Mouse (Mus musculus) ovary, adult 18-20 months (tissue): ENCODE data around the gene Rassf10.
"Not testable (repeated sequence)": the region's sequence is repeated elsewhere in the genome, so short reads cannot be mapped to it uniquely, and the experiment has no call there.

ENCODE experiments used
- DNase-seq: peaks from one replicate; pipeline ENCODE4 v3.0.0; 2022; ENCODE audit warnings: low spot score, mixed read lengths

The Rassf10 gene

GRCm38 (mm10) chr7:112953777-112954291, at the start of gene Rassf10:
Gene Rassf10 (plus strand): TSS chr7:112953962.
- DNase-seq, result peak; percentile 87

DNA sequence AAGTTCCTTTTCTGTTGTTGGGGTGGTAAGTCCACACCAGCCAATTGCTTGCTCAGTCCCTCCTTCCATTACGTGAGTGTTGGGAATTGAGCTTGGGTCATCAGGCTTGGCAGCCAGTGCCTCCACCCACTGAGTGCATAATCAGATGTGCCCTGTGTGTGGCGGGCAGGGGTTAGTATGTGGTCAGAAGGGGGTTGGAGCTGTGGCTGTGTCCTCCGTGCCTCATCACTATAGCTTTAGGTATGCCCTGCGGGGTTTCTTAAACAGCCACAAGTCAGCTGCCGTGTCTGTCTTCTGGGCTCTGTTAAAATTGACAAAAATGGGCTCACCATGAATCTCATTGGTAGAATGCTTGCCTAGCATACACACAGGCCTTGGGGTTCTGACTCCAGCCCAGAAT, 46.9 kb upstream of the Rassf10 start:
- DNase-seq, result no peak

- DNase-seq, result no peak
Measured at GRCm38 (mm10) chr7:112907468-112907867, 46.3 kb upstream of the Rassf10 start.

DNA sequence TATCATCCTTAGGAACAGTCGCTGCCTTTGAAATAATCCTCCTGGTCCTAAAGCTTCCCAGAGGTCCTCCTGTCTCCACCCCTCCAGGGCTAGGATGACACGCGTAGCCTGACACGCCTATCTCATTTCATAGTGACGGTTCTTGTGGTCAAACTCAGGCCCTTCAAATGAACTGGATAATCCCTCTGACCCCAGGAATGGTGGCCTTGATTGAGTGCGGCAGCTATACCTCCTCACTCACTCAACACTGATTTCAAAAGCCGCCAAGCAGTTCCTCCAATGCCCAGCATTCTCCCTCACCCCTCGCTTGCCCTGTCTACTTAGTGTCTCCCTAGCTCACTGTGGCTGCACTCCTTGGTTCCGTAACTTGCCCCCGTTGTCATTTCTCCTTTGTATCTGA, 44.6 kb upstream of the Rassf10 start:
- no peak for DNase-seq

DNA sequence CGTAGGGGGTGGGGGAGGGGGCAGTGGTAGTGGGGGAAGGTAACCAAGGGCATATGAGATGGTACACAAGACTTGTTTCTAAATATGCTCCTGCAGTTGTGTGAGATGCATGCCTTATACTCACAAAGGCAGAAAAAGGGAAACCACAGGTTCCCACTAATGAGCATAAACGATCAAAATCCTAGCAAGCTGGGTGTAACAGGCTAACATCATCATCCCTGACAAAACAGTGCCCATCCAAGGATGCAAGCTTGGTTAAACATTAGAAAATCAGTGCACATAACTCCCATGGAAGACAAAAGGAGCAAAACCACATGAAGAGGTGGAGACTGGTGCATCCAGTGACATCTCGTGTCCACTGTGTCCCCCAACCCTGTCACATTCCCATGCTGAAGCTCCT, 40.8 kb upstream of the Rassf10 start:
- no peak for DNase-seq

- no peak for DNase-seq
Measured at GRCm38 (mm10) chr7:112915571-112915970, 38.2 kb upstream of the Rassf10 start.

- no peak for DNase-seq
Measured at GRCm38 (mm10) chr7:112917613-112918278, 36.0 kb upstream of the Rassf10 start.

GRCm38 (mm10) chr7:112918279-112918991, 35.3 kb upstream of the Rassf10 start:
- DNase-seq, result no peak

DNA sequence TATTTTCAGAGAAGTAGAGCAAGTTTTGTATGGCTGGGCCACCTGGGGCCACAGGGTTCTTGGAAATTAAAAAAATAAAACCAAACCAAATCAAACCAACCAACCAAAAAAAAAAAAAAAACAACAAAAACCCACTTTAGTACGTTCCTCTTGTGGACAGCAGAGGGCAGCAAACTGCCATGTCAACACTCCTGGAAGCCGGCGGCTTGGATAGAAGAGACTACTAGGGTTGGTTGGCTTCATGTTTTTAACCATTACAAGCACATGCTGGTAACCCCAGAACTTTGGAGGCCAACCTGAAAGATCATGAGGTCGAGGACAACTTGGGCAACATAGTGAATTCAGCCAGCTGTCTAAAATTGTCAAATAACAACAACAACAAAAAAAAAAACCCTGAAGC, 33.9 kb upstream of the Rassf10 start:
- peak; percentile 23 for DNase-seq

- DNase-seq, result no peak
Measured at GRCm38 (mm10) chr7:112922801-112923200, 31.0 kb upstream of the Rassf10 start.

DNA sequence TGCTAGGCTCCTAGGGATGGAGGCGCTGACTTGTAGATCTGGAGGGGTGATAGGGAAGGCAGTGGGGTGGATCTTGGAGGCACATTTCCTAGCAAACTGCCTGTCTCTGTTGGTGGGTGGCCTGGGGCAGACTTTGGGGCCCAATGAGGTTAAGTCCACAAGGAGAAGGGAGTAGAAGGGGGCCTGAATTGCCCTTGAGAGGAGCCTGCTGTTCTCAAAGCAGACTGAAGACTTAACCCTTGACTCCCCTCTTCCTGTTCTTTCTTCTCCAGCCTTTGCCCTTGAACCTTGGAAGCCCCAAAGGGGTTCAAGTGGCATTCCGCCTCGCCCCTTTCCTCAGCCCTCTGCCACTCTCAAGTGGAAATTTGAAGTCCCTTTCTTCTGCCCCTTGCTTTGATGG, 30.1 kb upstream of the Rassf10 start:
- no peak for DNase-seq

GRCm38 (mm10) chr7:112930669-112931068, 23.1 kb upstream of the Rassf10 start:
- peak; percentile 35 for DNase-seq

- not testable (repeated sequence) for DNase-seq
Measured at GRCm38 (mm10) chr7:112935876-112936275, 17.9 kb upstream of the Rassf10 start.

DNA sequence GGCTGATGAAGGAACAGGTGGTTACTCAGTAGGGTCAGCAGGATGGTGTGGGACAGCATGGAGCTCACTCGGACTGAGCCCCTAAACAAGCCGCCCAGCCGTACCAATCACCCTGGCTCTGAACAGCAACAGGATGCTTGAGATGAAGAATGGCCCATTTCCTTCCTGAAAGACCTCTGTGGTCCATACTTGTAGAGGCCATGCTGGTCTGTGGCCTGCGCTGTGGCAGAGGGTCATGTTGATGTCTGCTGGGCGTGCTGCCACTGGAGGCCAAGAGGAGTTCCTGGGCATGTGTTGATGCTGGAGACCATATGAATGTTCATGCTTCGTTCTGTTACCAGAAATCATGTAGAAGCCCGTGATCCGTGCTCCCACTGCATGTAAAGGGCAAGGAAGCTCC, 16.7 kb upstream of the Rassf10 start:
- no peak for DNase-seq

GRCm38 (mm10) chr7:112938959-112939358, 14.8 kb upstream of the Rassf10 start:
- no peak for DNase-seq

- DNase-seq, result no peak
Measured at GRCm38 (mm10) chr7:112942567-112942966, 11.2 kb upstream of the Rassf10 start.

DNA sequence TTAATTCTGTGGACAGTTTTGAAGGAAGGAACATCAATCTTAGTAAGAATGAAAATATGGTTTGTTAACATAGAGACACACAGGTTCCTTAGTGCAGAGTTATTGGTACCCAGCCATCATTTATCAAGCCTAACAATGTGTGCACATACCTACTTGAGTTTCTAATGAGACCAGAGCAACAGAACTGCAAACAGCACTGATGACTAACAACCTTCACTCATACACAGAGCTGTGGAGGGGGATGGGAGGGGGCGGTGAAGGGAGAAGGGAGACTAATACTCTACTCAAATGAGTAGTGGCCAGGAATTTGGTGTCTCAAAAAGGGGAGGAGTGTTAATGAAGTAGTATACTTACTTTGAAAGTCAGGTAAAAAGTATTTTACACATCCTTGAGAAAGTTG, 10.7 kb upstream of the Rassf10 start:
- DNase-seq, result no peak

DNA sequence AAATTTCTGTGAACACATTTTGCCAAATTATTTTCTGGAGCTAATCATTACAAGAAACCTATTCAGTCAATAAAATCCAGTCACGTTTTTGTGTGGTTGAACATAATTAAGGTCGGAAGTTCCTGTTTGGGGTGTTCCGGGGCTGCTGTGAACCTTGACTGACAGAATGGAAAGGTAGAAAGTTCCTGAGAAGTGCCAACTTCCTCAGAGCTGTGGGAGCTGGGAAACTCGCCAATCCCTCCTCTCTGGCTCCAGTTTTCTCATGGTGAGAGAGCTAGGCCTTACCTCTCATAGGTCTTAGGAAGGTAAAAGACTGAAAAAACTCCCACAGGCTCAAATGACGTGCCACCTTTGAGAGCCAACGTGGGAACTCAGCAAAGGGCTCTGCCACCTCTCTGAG, 7.1 kb upstream of the Rassf10 start:
- peak; percentile 17 for DNase-seq

DNA sequence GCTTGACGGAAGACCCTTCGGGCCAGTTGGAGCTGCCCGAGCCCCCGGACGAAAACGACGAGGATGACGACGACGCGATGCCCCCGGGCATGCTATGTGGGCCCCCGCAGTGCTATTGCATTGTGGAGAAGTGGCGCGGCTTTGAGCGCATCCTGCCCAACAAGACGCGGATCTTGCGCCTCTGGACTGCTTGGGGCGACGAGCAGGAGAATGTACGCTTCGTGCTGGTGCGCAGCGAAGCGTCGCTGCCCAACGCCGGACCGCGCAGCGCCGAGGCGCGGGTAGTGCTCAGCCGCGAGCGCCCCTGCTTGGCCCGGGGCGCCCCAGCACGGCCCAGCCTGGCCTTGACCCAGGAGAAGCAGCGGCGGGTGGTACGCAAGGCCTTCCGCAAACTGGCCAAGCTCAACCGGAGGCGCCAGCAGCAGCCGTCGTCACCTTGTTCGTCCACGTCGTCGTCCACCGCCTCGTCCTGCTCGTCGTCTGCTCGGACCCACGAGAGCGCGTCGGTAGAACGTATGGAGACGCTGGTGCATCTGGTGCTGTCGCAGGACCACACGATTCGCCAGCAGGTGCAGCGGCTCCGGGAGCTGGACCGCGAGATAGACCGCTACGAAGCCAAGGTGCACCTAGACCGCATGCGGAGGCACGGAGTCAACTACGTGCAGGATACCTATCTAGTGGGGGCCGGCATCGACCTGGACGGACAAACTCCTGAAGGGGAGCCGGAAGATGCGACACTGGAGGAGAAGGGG, 765 bp downstream of the Rassf10 start:
- no peak for DNase-seq

DNA sequence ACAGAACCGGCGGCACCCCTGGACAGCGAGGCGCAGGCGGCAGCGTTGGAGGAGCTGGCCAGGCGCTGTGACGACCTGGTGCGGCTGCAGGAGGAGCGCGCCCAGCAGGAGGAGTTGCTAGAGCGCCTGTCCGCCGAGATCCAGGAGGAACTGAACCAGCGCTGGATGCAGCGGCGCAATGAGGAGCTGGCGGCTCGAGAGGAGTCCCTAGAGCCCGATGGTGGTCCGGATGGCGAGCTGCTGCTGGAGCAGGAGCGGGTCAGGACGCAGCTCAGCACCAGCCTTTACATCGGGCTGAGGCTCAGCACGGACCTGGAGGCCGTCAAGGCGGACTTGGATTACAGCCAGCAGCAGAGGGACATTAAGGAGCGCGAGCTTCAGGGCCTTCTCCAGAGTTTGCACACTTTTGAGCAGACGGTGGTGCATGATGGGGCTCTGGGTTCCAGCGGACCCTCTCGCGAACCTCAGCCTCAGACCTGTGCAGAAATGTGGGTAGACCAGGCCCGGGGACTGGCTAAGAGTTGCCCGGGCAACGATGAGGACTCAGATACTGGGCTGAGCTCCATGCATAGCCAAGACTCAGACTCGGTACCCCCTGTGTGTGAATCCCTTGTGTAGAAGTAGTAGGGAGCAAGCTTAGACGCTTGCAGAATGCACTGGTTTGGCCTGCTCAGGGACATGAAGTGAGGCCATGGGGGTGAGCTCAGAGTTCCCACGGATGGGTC, 1.5 kb downstream of the Rassf10 start:
- no peak for DNase-seq

GRCm38 (mm10) chr7:112955955-112956354, 2.2 kb downstream of the Rassf10 start:
- DNase-seq, result no peak

GRCm38 (mm10) chr7:112956961-112957360, 3.2 kb downstream of the Rassf10 start:
- DNase-seq, result no peak
